Mouse (Mus musculus): Measurements from ENCODE around the gene Rnf180. TPM values are rescaled to one million over a fixed set of nuclear protein-coding genes. Genes with fewer than 3 reads are reported as not detected.
"Not testable (repeated sequence)": the region's sequence is repeated elsewhere in the genome, so short reads cannot be mapped to it uniquely, and the experiment has no call there.

The Rnf180 gene
- total RNA-seq (2021), result 10 to 100 TPM in 1 of 2 experiments, 1 to 10 TPM in 1; 6.5 to 18.4 TPM
- long read RNA-seq, experiment 1, partial matches to known transcripts, result 0 of 6 reads
- long read RNA-seq, experiment 1, other reads (novel, unspliced or antisense), result 1 of 6 reads
- long read RNA-seq, experiment 2, transcript Rnf180-203 (8 exons, 2,734 nt), result major isoform, 5 of 15 reads
- long read RNA-seq, experiment 2, transcript Rnf180-205 (8 exons, 3,279 nt), result major isoform, 5 of 15 reads
- long read RNA-seq, experiment 2, partial matches to known transcripts, result 2 of 15 reads
- long read RNA-seq, experiment 2, other reads (novel, unspliced or antisense), result 3 of 15 reads

DNA sequence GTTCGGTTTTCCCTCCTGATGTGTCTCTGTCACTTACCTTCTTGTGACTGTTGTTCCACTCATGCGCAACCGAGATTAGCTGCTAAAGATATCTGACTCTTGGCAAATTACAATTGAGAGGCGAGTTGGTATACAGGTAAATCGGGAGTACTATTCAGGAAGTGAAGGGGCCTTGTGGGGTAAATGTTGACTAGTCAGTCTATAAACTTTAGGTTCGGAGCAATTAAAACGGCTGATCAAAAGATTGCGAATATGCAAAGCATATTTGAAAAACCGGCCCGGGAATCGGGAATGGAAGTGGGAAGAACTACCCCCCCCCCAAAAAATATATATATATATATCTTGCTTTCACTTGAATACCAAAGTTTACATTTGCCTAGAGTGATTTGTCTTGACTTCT, at the start of gene Rnf180:
TSS of gene Rnf180 (minus strand) at position 101 of the 400 bp plus-strand sequence.
- DNase-seq (ENCODE audit: low spot score in 2 of 2), result no peak

- DNase-seq (ENCODE audit: low spot score in 2 of 2), result no peak
Observed at GRCm38 (mm10) chr13:105331199-105331968, 36.8 kb upstream of the Rnf180 start.

DNA sequence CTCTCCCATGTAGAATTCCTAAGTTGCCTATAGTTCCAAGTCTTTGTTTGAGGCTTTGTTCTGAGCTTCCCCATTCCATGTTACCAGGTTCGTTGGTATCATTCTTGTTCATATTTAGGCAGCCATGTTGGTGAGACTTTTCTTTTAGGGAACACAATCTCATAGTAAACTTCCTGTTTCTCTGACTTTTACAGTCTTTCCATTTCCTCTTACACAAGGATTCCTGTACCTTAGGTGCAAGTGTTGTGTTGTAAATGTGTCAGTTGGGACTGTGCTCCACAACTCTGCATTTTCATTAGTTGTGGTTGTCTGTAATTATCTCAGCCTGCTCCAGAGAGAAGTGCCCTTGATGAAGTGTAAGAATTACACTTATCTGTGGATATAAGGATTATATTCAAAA, 32.3 kb upstream of the Rnf180 start:
- DNase-seq (ENCODE audit: low spot score in 2 of 2), result no peak

DNA sequence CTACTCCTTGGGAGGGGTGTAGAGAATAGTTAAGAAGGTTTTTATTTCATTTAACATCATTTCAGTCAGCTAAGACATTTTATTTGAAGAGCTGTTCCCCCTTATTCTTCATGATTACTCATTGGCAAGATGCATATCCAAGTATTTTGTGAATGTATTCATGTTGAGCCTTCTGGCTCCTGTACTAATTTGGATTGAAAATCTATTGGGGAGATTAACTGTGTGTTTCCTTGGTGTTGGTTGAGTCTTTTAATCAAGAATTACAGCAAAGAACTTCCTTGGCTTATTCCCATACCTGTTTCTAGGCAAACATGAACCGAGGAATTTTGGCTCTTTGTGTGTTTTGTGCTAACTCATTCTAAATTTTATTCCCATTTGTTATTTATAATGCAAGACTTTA, 22.3 kb upstream of the Rnf180 start:
- no peak for DNase-seq (ENCODE audit: low spot score in 2 of 2)

DNA sequence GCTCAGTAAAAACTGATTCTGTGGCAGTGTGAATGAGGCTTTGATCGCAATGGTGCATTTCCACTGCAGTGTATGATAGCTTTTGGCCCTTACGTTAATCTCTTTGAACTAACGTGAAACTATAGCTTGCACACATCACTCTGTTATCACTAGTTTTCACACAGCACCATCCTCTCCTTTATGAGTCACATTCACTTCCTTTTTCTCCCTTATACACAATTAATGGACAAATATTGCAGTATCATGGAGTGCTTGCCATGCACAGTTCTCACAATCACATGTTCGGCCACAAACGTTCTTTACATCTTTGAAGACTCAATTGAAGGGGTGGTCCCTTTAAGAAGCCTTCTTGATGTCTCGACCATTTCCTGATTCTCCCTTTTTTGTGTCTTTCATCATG, 21.4 kb upstream of the Rnf180 start:
- no peak for DNase-seq (ENCODE audit: low spot score in 2 of 2)

- DNase-seq (ENCODE audit: low spot score in 2 of 2), result no peak
Observed at GRCm38 (mm10) chr13:105312763-105313162, 18.1 kb upstream of the Rnf180 start.

- DNase-seq (ENCODE audit: low spot score in 2 of 2), result not testable (repeated sequence)
Observed at GRCm38 (mm10) chr13:105310562-105310961, 15.9 kb upstream of the Rnf180 start.

DNA sequence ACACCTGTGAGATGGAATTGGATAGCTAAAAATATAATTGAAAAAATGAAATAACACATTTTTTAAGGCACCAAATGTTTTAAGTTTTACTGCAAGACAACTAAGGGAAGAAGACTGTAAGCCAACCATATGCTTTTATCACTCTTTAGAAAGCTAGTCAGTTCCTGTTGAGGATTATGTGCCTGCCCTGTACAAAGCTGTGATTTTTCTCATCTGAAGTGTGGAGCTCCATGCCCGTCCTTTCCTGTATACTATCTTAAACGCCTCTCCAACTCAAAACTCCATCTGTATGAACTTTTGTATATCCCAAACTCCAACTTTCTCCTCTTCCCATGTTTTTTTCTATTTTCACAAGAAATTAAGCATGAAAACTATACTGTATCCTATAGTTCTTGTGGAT, 10.9 kb upstream of the Rnf180 start:
- DNase-seq (ENCODE audit: low spot score in 2 of 2), result no peak

- DNase-seq (ENCODE audit: low spot score in 2 of 2), result no peak
Observed at GRCm38 (mm10) chr13:105304054-105304453, 9.4 kb upstream of the Rnf180 start.

- DNase-seq (ENCODE audit: low spot score in 2 of 2), result no peak
Observed at GRCm38 (mm10) chr13:105300009-105300346, 5.4 kb upstream of the Rnf180 start.

GRCm38 (mm10) chr13:105299162-105300008, 4.8 kb upstream of the Rnf180 start:
- DNase-seq (ENCODE audit: low spot score in 2 of 2), result no peak

DNA sequence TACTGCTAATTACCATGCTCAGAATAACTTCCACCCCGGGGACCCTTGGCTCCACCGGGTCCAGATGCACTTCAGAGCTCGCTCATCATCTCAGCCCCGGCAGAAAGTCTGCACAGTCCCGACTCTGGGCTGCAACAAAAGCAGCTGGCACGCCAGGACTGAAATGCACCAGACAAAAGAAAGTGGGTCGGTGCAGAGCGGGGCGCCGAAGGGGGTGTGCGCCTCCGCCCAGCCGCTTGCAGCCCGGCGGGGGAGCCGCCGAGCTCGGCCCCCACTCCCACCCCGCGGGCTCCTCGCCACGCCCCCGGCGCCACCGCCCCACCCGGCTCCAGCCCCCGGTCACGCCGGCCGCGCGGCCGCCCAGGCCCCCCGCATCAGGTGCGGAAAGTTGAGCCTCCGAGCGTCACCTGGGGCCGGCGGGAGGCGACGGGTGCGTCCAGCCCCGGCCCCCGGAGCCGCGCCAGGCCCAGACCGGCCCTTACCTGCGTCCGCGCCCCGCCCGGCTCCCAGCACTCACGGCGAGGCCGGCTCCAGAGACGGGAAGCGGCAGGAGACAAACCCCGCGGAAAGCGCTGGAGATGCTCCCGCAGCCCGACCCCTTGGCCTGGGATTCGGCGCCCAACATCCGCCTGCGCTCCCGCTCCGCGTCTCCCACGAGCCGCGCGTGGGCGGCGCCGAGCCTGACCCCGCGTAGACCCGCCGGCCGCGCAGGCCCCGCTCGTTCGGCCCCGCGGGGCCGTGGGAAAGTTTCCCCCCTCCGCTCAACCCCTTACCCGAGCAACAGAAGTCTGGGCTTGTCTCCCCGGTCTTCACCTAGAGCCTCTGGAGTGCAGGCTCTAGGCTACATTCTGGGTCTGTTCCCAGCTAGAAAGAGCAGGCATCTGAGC, 591 bp downstream of the Rnf180 start:
- peak; percentile 38 to 39 for DNase-seq (ENCODE audit: low spot score in 2 of 2)

- peak; percentile 20 to 35 for DNase-seq (ENCODE audit: low spot score in 2 of 2)
Observed at GRCm38 (mm10) chr13:105291816-105292215, 2.8 kb downstream of the Rnf180 start.

DNA sequence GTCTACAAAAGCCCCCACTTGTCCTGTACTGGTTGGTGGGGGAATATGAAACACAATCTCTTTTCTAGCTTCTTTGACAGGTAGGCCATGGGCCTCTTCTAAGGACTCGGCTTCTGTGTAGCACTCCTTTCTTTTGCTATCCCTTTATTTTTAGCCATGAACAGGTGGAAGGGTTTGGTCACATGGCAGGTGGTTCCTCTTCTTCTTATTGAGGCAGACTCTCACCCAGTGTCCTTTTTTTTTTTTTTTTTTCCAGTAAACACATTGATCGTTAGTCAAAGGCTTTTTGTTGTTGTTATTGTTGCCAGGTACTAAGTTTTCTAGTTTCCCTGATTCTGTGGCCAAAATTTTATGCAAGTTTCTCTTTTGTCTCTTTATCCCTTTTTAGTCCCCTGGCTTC, 4.0 kb downstream of the Rnf180 start:
- DNase-seq (ENCODE audit: low spot score in 2 of 2), result no peak

GRCm38 (mm10) chr13:105290021-105290420, 4.6 kb downstream of the Rnf180 start:
- peak in 1 of 2 experiments; percentile 27 for DNase-seq (ENCODE audit: low spot score in 2 of 2)

GRCm38 (mm10) chr13:105279397-105280018, 15.1 kb downstream of the Rnf180 start:
- DNase-seq (ENCODE audit: low spot score in 2 of 2), result no peak

GRCm38 (mm10) chr13:105270394-105271094, 24.1 kb downstream of the Rnf180 start:
- DNase-seq (ENCODE audit: low spot score in 2 of 2), result no peak

- no peak for DNase-seq (ENCODE audit: low spot score in 2 of 2)
Observed at GRCm38 (mm10) chr13:105267464-105267863, 27.2 kb downstream of the Rnf180 start.

DNA sequence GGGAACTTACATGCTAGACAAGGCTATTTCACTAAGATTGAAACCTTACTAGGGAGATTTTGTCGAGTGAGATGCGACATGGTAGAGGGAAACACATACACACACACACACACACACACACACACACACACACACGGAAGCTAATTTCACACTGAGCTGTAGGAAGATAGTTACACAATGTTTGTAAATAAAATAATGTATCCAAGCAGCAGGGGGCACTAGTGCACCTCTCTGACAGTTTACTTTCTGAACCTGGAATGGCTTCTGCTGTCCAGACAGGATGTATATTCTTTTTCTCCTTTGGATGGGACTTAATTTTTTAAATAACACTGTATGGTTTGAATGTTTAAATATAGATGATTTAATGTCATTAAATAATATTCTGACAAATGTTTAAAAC, 27.9 kb downstream of the Rnf180 start:
- peak; percentile 30 to 48 for DNase-seq (ENCODE audit: low spot score in 2 of 2)

All from adrenal gland, adult 18-20 months (tissue).